Mouse (Mus musculus) stomach, postnatal 0 days (tissue): Measurements from ENCODE around the gene Erich4.

Experiments used
- CTCF ChIP-seq: IDR thresholded peaks from 2 replicates; pipeline ENCODE4 v1.5.1; 2016; ENCODE audit warnings: antibody characterized with exemption, low read depth, mild to moderate bottlenecking, moderate library complexity
- EP300 ChIP-seq: optimal IDR thresholded peaks from 2 replicates; pipeline ENCODE3; 2016; ENCODE audit warnings: antibody characterized with exemption

- TF ChIP-seq CTCF, result no peak
- no peak for TF ChIP-seq EP300
Measured at GRCm38 (mm10) chr7:25579441-25579840, 36.3 kb downstream of the Erich4 start.
